Mouse (Mus musculus): ENCODE measurements around the gene Per2. TPM values are rescaled to one million over a fixed set of nuclear protein-coding genes. Genes with fewer than 3 reads are reported as not detected.

Per2 gene
- polyA plus RNA-seq, 1 experiment from 2014 or later: 2.7 TPM

DNA sequence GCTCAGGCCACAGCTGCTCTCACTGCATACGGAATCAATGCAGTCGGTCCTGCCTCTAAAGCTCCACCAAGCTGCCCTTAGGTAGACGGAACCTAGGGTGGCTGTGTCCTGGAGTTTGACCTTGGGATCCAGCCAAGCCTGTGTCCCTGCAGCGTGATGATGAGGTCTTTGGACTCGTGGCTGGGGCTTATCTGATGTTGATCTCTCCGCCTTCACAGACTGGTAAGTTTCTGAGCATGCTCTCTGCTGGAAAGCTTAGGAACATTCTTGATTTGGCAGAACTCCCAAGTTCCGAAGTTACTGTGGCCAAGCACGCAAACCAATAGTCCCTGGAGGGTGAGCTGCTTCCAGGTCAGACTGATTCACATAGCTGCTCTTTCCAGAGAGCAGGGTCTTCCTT lies 13.1 kb downstream of the Per2 start:
- ATAC-seq (replicated peaks; ENCODE audit: low FRiP score) (no peak), DNase-seq (ENCODE audit: low spot score) (no peak)
- no peak overlapping the region for H3K9ac ChIP-seq (ENCODE audit: low read length)
- peaks cover 5% of the 10 kb centered on the region; the same call in 1 of the 2 replicates for H3K9me3 ChIP-seq (ENCODE audit: control insufficient read depth, low read length)
- H3K27me3 ChIP-seq (ENCODE audit: control insufficient read depth, insufficient read depth, low read length): no peaks in the 10 kb centered on the region
- no peak overlapping the region for H3K4me2 ChIP-seq (ENCODE audit: low read depth, low read length, severe bottlenecking)
- H3K4me1 ChIP-seq (replicated peaks; ENCODE audit: control insufficient read depth, insufficient read depth, low read length): no peaks in the 10 kb centered on the region
- no peak overlapping the region for H3K27ac ChIP-seq (ENCODE audit: low read depth, low read length)
- H3K4me3 ChIP-seq (ENCODE audit: low read depth, low read length): no peak overlapping the region
- H3K36me3 ChIP-seq (ENCODE audit: control insufficient read depth, insufficient read depth, low read length): no peaks in the 10 kb centered on the region
- 90% methylated on average over 8 of the region's 8 CpGs for WGBS

DNA sequence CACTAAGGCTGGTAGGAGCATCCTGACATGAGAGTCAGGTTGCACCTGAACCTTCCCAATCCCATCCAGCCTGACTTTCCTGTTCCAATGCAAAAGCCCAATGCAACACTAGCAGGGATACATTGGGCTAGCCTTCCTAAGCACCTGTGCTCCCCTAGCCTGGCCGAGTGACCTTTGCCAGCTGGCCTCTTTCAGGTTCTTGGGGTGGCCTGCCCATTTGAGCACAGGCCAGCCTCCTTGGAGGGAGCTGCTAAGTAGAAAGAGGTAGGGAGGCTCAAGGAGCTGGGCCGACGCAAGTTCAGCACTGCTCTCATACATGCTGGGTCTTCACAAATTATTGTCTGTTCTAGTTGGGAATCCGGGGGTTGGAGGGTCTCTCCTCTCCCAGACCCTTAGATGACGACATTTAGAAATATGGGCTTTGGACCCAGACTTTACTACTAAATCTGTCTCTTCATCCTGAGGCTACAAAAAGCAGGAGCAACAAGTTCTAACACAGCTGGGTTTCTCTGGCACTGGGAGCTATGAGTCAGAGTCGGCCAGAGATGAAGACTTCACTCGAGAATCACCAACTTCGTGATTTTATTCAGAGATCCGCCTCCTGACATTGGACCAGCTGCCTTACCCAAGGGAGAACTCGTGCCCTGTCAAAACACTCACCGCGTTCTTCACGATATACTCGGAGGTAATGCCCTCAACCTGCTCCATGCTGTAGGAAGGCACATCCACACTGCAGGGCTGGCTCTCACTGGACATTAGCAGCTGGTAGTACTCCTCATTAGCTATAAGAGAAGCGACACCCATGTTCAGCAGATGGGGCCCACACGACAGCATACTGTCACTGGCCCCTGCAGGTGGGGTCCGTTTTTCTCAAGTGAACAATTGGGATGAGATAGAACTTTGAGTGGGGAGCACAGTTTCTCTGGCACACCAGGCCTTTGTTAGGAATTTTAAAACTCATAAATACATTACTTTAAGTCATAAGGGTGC lies 14.0 kb downstream of the Per2 start:
- no peak overlapping the region for H3K4me3 ChIP-seq (ENCODE audit: low read depth, low read length)
- H3K9ac ChIP-seq (ENCODE audit: low read length): no peak overlapping the region
- no peak overlapping the region for H3K27ac ChIP-seq (ENCODE audit: low read depth, low read length)
- 91% methylated on average over 17 of the region's 17 CpGs for WGBS
- no peaks in the 10 kb centered on the region for H3K36me3 ChIP-seq (ENCODE audit: control insufficient read depth, insufficient read depth, low read length)
- peaks cover 5% of the 10 kb centered on the region; the same call in 1 of the 2 replicates for H3K9me3 ChIP-seq (ENCODE audit: control insufficient read depth, low read length)
- no peak overlapping the region for H3K4me2 ChIP-seq (ENCODE audit: low read depth, low read length, severe bottlenecking)
- no peak for DNase-seq (ENCODE audit: low spot score)
- no peak for ATAC-seq (replicated peaks; ENCODE audit: low FRiP score)
- H3K4me1 ChIP-seq (replicated peaks; ENCODE audit: control insufficient read depth, insufficient read depth, low read length): no peaks in the 10 kb centered on the region
- H3K27me3 ChIP-seq (ENCODE audit: control insufficient read depth, insufficient read depth, low read length): no peaks in the 10 kb centered on the region

DNA sequence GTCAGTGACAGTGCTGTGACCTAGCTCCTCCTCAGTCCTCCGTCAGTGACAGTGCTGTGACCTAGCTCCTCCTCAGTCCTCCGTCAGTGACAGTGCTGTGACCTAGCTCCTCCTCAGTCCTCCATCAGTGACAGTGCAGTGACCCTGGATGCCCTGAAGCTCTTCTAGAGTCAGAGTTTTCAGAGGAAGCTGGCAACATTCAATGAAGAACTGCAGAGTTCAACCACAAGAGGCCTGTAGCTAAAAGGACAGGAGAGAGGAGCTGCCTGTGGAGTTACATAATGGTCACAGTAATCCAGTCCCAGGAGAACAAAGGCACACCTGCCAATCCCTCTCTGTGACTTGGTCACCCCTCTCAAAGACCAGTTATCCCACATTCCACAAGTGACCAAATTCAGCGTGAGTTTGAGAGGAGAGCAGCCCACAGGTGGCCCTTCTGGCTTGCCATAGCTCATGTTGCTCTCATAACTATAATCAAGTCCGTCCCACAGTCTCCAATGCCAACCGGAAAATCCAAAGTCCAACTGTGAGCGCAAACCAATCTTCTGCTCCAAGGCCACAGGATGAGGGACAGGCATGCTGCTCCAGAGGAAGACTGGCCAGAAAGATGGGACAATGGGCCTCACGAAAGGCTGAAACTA lies 16.7 kb downstream of the Per2 start:
- Histone ChIP-seq H3K4me2 (ENCODE audit: low read depth, low read length, severe bottlenecking) (no peak overlapping the region), H3K4me3 (ENCODE audit: low read depth, low read length) (no peak overlapping the region), H3K36me3 (ENCODE audit: control insufficient read depth, insufficient read depth, low read length) (no peaks in the 10 kb centered on the region), H3K9me3 (ENCODE audit: control insufficient read depth, low read length) (peaks cover 3% of the 10 kb centered on the region; the same call in 1 of the 2 replicates), H3K27ac (ENCODE audit: low read depth, low read length) (no peak overlapping the region), H3K27me3 (ENCODE audit: control insufficient read depth, insufficient read depth, low read length) (no peaks in the 10 kb centered on the region), H3K9ac (ENCODE audit: low read length) (no peak overlapping the region), H3K4me1 (replicated peaks; ENCODE audit: control insufficient read depth, insufficient read depth, low read length) (no peaks in the 10 kb centered on the region)
- no peak for ATAC-seq (replicated peaks; ENCODE audit: low FRiP score)
- 64% methylated on average over 6 of the region's 7 CpGs for WGBS
- no peak for DNase-seq (ENCODE audit: low spot score)

DNA sequence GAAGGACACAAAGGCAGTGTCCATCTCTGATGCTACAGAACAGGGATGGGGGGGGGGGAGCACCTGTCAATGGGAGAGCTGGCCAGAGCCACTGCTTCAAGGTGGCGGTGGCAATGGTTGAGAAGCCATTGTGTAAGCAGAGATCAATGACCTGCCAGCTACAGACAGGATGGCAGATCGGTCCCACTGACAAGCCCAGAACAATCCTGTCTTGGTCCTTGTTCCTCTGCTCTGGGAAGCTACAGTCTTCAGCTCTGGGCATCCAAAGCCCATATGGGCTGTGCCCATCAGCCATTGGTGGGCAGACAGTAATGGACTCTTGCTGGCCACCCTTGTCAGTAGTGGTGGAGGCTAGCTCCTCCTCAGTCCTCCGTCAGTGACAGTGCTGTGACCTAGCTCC lies 17.3 kb downstream of the Per2 start:
- Histone ChIP-seq H3K9ac (ENCODE audit: low read length) (no peak overlapping the region), H3K36me3 (ENCODE audit: control insufficient read depth, insufficient read depth, low read length) (no peaks in the 10 kb centered on the region), H3K9me3 (ENCODE audit: control insufficient read depth, low read length) (no peaks in the 10 kb centered on the region), H3K4me3 (ENCODE audit: low read depth, low read length) (no peak overlapping the region), H3K4me1 (replicated peaks; ENCODE audit: control insufficient read depth, insufficient read depth, low read length) (no peaks in the 10 kb centered on the region), H3K27ac (ENCODE audit: low read depth, low read length) (no peak overlapping the region), H3K27me3 (ENCODE audit: control insufficient read depth, insufficient read depth, low read length) (no peaks in the 10 kb centered on the region), H3K4me2 (ENCODE audit: low read depth, low read length, severe bottlenecking) (no peak overlapping the region)
- 86% methylated on average over 3 of the region's 3 CpGs for WGBS
- no peak for ATAC-seq (replicated peaks; ENCODE audit: low FRiP score)
- DNase-seq (ENCODE audit: low spot score): no peak

DNA sequence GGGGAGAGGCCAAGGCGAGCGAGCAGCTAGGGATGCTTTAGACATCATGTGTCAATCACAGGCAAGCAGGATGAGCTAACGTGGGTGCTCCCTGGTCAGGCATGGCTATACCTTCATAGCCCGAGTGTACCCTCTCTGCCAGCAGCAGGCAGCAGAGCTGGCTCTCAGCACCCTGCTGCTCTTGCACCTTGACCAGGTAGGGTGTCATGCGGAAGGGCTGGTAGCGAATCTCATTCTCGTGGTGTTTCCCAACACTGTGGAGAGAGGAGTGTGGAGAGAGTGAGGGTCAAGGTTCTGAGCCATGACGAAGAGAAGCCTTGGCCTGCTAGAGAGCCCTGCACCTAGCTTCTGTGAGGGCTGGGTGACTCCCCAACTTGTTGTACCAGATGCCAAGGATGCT lies 19.3 kb downstream of the Per2 start:
- 90% methylated on average over 8 of the region's 8 CpGs for WGBS
- DNase-seq (ENCODE audit: low spot score) (no peak), ATAC-seq (replicated peaks; ENCODE audit: low FRiP score) (no peak)
- no peaks in the 10 kb centered on the region for H3K4me1 ChIP-seq (replicated peaks; ENCODE audit: control insufficient read depth, insufficient read depth, low read length)
- no peak overlapping the region for H3K4me2 ChIP-seq (ENCODE audit: low read depth, low read length, severe bottlenecking)
- no peaks in the 10 kb centered on the region for H3K36me3 ChIP-seq (ENCODE audit: control insufficient read depth, insufficient read depth, low read length)
- no peaks in the 10 kb centered on the region for H3K27me3 ChIP-seq (ENCODE audit: control insufficient read depth, insufficient read depth, low read length)
- H3K9me3 ChIP-seq (ENCODE audit: control insufficient read depth, low read length): no peaks in the 10 kb centered on the region
- no peak overlapping the region for H3K4me3 ChIP-seq (ENCODE audit: low read depth, low read length)
- no peak overlapping the region for H3K27ac ChIP-seq (ENCODE audit: low read depth, low read length)
- H3K9ac ChIP-seq (ENCODE audit: low read length): no peak overlapping the region

DNA sequence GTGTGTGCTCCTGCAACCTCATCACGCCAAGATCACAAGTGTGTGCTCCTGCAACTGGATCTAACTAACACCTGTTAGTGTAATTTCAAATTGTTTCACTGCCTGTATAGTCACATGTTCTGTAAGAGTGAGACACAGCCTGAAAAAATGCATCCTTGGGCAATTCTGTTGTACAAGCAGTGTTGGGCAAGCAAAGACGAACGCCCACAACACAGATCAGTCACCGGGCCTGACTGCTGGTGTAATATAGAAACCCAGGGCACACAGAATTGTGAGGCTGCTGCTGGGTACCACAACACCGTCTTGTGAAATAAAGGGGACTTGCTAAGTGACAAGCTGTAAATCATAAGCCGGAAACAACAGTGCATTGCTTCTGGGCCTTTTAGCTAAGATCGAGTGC lies 21.6 kb downstream of the Per2 start:
- Histone ChIP-seq H3K36me3 (ENCODE audit: control insufficient read depth, insufficient read depth, low read length) (no peaks in the 10 kb centered on the region), H3K27me3 (ENCODE audit: control insufficient read depth, insufficient read depth, low read length) (no peaks in the 10 kb centered on the region), H3K4me1 (replicated peaks; ENCODE audit: control insufficient read depth, insufficient read depth, low read length) (no peaks in the 10 kb centered on the region), H3K4me2 (ENCODE audit: low read depth, low read length, severe bottlenecking) (no peak overlapping the region), H3K9me3 (ENCODE audit: control insufficient read depth, low read length) (no peaks in the 10 kb centered on the region), H3K27ac (ENCODE audit: low read depth, low read length) (no peak overlapping the region), H3K4me3 (ENCODE audit: low read depth, low read length) (no peak overlapping the region), H3K9ac (ENCODE audit: low read length) (no peak overlapping the region)
- DNase-seq (ENCODE audit: low spot score) (no peak), ATAC-seq (replicated peaks; ENCODE audit: low FRiP score) (no peak)
- WGBS: 95% methylated on average over 7 of the region's 7 CpGs

DNA sequence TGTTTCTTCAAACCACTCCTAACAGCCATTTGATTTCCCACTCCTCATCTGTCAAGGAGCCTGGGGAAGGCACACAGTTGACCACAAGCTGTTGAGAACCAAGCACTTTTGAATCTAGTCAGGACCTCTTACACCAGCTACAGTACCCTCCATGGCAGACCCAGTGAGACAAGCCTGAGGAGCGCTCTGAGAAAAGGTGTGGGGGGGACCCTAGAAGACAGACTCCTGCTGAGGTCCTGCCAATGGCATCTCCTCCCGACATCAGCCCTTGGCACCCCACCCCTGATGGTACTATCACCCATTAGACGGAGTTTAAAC lies 22.1 kb downstream of the Per2 start:
- WGBS: 89% methylated on average over 3 of the region's 3 CpGs
- Histone ChIP-seq H3K4me3 (ENCODE audit: low read depth, low read length) (no peak overlapping the region), H3K4me2 (ENCODE audit: low read depth, low read length, severe bottlenecking) (no peak overlapping the region), H3K9ac (ENCODE audit: low read length) (no peak overlapping the region), H3K9me3 (ENCODE audit: control insufficient read depth, low read length) (no peaks in the 10 kb centered on the region), H3K27me3 (ENCODE audit: control insufficient read depth, insufficient read depth, low read length) (no peaks in the 10 kb centered on the region), H3K4me1 (replicated peaks; ENCODE audit: control insufficient read depth, insufficient read depth, low read length) (no peaks in the 10 kb centered on the region), H3K36me3 (ENCODE audit: control insufficient read depth, insufficient read depth, low read length) (no peaks in the 10 kb centered on the region), H3K27ac (ENCODE audit: low read depth, low read length) (no peak overlapping the region)
- no peak for ATAC-seq (replicated peaks; ENCODE audit: low FRiP score)
- no peak for DNase-seq (ENCODE audit: low spot score)

DNA sequence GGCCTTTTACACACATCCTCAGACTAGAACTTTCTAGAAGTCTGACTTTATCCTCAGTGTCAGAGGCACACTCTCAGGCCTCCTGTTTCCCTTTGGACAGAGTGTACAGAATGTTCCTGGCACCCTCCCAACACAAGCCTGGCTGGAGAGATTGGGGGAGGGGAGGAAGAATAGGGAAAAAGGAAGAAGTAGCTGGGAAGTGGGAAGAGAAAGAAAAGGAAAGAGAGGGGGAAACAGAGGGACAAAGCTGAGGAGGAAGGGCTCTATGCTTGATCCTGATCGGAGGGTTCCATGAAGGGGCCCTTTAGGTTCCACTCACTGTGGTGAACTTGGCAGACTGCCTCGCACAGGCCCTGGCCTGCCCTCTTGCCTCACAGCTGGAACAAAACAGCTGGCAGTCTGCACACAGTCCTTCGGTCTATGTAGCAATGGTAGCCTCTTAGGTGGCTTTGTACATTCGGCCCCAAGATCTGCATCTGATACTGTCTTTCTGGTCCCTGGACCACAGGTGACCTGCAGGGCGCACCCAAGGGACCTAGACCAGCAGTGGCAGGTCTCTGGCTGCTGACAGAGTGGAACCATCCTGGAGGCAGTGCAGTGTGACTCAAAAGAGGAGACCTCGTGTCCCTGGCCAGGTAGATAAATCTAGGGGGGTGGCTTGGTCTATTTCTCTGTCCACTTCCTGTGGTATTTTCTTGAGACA lies 22.6 kb downstream of the Per2 start:
- DNase-seq (ENCODE audit: low spot score): no peak
- H3K9ac ChIP-seq (ENCODE audit: low read length): no peak overlapping the region; the same call in 1 of the 2 replicates
- WGBS: 87% methylated on average over 6 of the region's 6 CpGs

More for the DNA sequence above, 22.6 kb downstream of the Per2 start:
- H3K4me1 ChIP-seq (replicated peaks; ENCODE audit: control insufficient read depth, insufficient read depth, low read length): no peaks in the 10 kb centered on the region
- H3K4me2 ChIP-seq (ENCODE audit: low read depth, low read length, severe bottlenecking): no peak overlapping the region
- no peaks in the 10 kb centered on the region for H3K36me3 ChIP-seq (ENCODE audit: control insufficient read depth, insufficient read depth, low read length)
- no peaks in the 10 kb centered on the region for H3K27me3 ChIP-seq (ENCODE audit: control insufficient read depth, insufficient read depth, low read length)
- H3K27ac ChIP-seq (ENCODE audit: low read depth, low read length): no peak overlapping the region
- H3K4me3 ChIP-seq (ENCODE audit: low read depth, low read length): no peak overlapping the region
- ATAC-seq (replicated peaks; ENCODE audit: low FRiP score): no peak
- no peaks in the 10 kb centered on the region for H3K9me3 ChIP-seq (ENCODE audit: control insufficient read depth, low read length)
